Mouse (Mus musculus): Measurements from ENCODE around the gene Vkorc1l1. TPM values are rescaled to one million over a fixed set of nuclear protein-coding genes. Genes with fewer than 3 reads are reported as not detected.

Vkorc1l1 gene
- 14.8 and 19.3 TPM in 2 replicates for polyA plus RNA-seq (2012; rRNA removed)

DNA sequence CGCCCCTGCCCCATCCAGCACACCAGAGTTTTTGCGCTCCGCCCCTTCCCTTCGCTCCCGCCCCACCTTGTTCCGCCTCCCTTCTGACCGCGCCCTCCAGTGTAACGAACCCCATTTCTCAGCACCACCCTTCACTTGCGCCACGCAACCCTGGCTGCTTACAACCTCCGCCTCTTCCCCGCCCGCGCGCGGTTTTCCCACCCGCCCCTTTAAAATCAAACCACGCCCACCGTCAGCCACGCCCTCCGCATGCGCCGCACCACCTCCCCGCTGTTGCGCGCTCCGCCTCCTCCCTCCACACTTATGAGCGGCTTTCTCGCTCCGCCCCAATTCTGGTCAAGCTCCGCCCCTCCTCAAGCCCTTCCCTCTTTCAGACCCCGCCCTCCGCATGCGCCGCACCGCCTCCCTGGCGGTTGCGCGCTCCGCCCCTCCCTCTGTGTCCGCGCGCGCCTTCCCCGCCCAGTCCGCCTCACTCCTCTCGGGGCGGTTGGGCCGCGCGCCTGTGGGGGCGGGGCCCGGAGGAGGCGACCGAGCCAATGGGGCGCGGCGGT is at the start of gene Vkorc1l1:
Vkorc1l1 (plus strand) TSS at position 476 of the 551 bp plus-strand sequence.
- TF ChIP-seq CTCF (conservative IDR thresholded peaks at IDR 0.05; ENCODE audit: insufficient read depth, insufficient read length, low read depth, low read length) (no peak), POLR2A (IDR thresholded peaks at IDR 0.05; ENCODE audit: low read depth, low read length) (no peak)
- H3K4me3 ChIP-seq (ENCODE audit: insufficient read depth, low read depth, low read length) = peak within 1 kb of the TSS; percentile 77
- H3K4me1 ChIP-seq (ENCODE audit: control insufficient read depth, insufficient read depth, low read length) = peaks cover 2% of the 10 kb centered on the region; the same call in 1 of the 2 replicates
- DNase-seq = peak; percentile 98
- no peaks in the 10 kb centered on the region for H3K27me3 ChIP-seq (replicated peaks; ENCODE audit: control insufficient read depth, insufficient read depth, low read length)
- 2% methylated on average over 59 of the region's 59 CpGs for WGBS
- peak within 1 kb of the TSS; percentile 17; the same call in 1 of the 2 replicates for H3K27ac ChIP-seq (ENCODE audit: insufficient read depth, low read depth, low read length)
- no peaks in the 10 kb centered on the region for H3K36me3 ChIP-seq (ENCODE audit: control insufficient read depth, insufficient read depth, low read length)

DNA sequence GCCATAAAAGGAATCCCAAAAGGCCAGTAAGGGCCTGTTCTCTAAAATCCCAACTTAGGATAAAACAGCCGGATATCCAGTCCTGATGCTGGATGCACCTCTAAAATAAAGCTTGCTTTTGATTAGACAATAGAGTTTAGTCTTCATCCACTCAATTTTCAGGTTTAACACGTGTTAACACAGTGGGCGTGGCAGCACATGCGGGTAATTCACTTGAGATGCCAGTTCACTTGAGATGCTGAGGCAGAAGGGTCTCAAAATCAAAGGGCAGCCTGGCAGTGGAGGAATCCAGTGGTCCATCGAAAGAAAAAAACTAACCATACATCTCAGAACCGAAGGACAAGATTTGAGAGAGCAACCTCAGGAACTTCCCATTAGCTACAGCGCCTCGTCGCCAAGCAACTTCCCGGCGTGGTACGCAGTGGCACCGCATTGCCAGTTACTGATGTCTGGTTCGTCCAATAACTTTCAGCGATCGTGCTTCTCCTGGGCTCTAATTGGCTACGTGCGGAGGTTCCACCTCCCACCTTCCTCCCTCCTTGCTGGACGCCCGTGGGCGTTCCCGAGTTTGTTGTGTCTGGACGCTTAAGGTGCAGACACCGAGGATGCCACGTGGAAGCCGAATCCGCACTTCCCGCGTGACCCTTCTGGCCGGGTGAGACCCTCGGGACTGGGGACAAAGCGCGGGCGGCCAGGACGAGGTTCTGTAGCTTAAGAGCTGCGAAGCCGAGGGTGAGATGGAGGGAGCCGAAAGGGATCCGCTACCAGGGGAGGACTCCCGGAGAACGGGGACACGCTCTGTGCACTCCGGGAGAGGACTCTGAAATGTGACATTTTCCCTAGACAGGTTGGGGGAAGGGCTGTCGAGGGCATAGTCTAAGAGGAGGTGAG is 46.3 kb upstream of the Vkorc1l1 start, which contains the start of gene Zbed5:
Zbed5 (plus strand) TSS at position 526 of the 891 bp plus-strand sequence.
- no peaks in the 10 kb centered on the region for H3K27me3 ChIP-seq (replicated peaks; ENCODE audit: control insufficient read depth, insufficient read depth, low read length)
- no peaks in the 10 kb centered on the region for H3K4me1 ChIP-seq (ENCODE audit: control insufficient read depth, insufficient read depth, low read length)
- no peak within 1 kb of the TSS for H3K27ac ChIP-seq (ENCODE audit: insufficient read depth, low read depth, low read length)
- no peak for TF ChIP-seq POLR2A (IDR thresholded peaks at IDR 0.05; ENCODE audit: low read depth, low read length)
- no peak for TF ChIP-seq CTCF (conservative IDR thresholded peaks at IDR 0.05; ENCODE audit: insufficient read depth, insufficient read length, low read depth, low read length)
- H3K36me3 ChIP-seq (ENCODE audit: control insufficient read depth, insufficient read depth, low read length) = no peaks in the 10 kb centered on the region
- peak; percentile 96 for DNase-seq
- H3K4me3 ChIP-seq (ENCODE audit: insufficient read depth, low read depth, low read length) = peak within 1 kb of the TSS; percentile 67
- 2% methylated on average over 44 of the region's 44 CpGs for WGBS

DNA sequence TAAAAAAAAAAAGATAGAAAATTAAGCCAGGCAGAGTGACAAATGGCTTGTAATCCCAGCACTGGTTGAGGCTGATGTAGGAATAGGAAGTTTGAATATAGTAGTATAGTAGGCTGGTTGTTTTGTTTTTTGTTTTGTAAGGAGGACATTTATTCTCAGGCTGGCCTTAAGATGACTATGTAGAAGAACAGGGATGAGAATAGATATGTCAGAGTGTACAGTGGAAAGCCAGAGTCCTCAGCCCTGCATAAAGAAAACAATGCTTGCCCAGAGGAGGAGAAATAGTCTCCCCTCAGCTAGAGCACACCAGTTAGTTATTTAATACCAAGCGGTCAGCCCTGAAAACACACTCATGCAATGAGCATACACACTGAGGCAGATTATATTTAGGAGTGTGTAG is 43.3 kb upstream of the Vkorc1l1 start, which contains the start of gene Phkg1:
Phkg1 (minus strand) TSS at position 101 of the 400 bp plus-strand sequence.
- H3K27ac ChIP-seq (ENCODE audit: insufficient read depth, low read depth, low read length) = no peak within 1 kb of the TSS
- TF ChIP-seq CTCF (conservative IDR thresholded peaks at IDR 0.05; ENCODE audit: insufficient read depth, insufficient read length, low read depth, low read length) = no peak
- no peak for TF ChIP-seq POLR2A (IDR thresholded peaks at IDR 0.05; ENCODE audit: low read depth, low read length)
- no peaks in the 10 kb centered on the region for H3K36me3 ChIP-seq (ENCODE audit: control insufficient read depth, insufficient read depth, low read length)
- no peak for DNase-seq
- H3K4me3 ChIP-seq (ENCODE audit: insufficient read depth, low read depth, low read length) = no peak within 1 kb of the TSS
- H3K27me3 ChIP-seq (replicated peaks; ENCODE audit: control insufficient read depth, insufficient read depth, low read length) = no peaks in the 10 kb centered on the region
- WGBS = 89% methylated on average over 1 of the region's 1 CpGs
- H3K4me1 ChIP-seq (ENCODE audit: control insufficient read depth, insufficient read depth, low read length) = no peaks in the 10 kb centered on the region

DNA sequence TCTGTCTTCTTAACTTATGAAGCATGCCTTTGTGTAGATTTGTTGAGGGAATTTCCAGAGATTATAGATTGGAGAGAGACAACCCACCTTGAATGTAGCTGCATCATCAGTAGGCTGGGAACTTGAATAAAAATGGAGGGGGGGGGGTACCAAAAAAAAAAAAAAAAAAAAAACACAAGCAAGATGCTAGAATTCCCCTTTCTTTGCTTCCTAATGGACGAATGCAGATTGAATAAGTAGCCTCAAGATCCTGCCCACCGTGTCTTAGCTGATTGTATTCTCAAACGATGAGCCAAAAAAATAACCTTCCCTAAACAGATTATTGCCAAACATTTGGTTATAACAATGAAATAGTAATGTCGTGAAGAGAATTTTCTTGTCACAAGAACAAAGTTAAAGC is 34.0 kb upstream of the Vkorc1l1 start:
- DNase-seq = no peak
- Histone ChIP-seq H3K4me3 (ENCODE audit: insufficient read depth, low read depth, low read length) (no peak overlapping the region), H3K27ac (ENCODE audit: insufficient read depth, low read depth, low read length) (no peak overlapping the region), H3K36me3 (ENCODE audit: control insufficient read depth, insufficient read depth, low read length) (no peaks in the 10 kb centered on the region), H3K4me1 (ENCODE audit: control insufficient read depth, insufficient read depth, low read length) (no peaks in the 10 kb centered on the region; the same call in 1 of the 2 replicates), H3K27me3 (replicated peaks; ENCODE audit: control insufficient read depth, insufficient read depth, low read length) (no peaks in the 10 kb centered on the region)
- WGBS = 22% methylated on average over 4 of the region's 4 CpGs
- TF ChIP-seq POLR2A (IDR thresholded peaks at IDR 0.05; ENCODE audit: low read depth, low read length) (no peak), CTCF (conservative IDR thresholded peaks at IDR 0.05; ENCODE audit: insufficient read depth, insufficient read length, low read depth, low read length) (no peak)

DNA sequence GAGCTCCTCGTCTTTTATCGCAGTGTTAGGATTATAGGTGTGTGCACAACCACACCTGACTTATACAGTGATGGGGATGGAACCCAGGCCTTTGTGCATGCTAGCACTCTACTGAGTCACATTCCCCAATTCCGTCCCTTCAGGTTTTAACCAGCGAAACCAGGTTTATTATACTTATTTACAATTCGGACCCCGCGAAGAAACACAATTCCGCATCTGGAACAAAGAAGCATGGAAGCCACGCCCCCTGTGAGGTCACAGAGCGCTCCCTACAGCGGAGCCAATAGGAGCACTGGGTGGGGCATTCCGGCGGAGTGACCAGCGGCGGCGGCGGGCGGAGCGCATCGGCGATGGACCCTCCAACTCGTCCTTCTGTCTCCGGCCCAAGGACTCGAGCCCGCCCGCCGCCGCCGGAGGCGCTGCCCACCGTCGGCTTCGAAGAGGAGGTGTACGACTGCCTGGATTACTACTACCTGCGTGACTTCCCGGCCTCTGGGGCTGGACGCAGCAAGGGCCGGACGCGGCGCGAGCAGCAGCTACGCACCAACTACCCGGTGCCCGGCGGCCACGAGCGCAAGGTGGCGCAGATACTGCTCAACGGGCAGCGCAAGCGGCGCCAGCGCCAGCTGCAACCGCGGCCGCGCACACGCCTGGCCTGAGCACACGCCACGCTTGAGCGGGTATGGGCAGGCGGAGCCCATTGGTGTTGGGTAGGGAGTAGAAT is 33.4 kb upstream of the Vkorc1l1 start, which contains the start of gene Nupr1l:
Nupr1l (plus strand) TSS at position 299 of the 724 bp plus-strand sequence.
- no peaks in the 10 kb centered on the region for H3K36me3 ChIP-seq (ENCODE audit: control insufficient read depth, insufficient read depth, low read length)
- DNase-seq = peak; percentile 95
- WGBS = under 1% methylated on average over 63 of the region's 63 CpGs

DNA sequence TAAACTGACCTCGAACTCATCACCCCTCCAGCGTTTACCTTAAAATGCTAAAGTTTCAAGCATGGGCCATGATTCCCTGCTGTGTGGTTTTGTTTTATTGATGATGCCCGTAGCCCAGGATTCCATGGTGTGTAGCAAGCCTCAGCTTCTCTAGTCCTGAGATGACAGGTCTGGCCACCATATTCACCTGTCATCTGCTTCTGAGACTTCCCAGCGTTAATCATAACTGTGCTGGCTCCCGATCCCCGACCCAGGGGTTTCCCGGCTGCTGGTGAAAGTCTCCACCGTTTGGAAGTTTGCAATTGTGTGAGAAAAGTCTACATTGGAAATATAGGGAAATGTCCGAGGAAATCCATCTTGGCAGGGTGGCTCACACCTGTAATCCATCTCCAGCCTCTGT is 32.6 kb upstream of the Vkorc1l1 start:
- H3K4me3 ChIP-seq (ENCODE audit: insufficient read depth, low read depth, low read length) = no peak overlapping the region; the same call in 1 of the 2 replicates
- no peaks in the 10 kb centered on the region for H3K36me3 ChIP-seq (ENCODE audit: control insufficient read depth, insufficient read depth, low read length)
- no peak for DNase-seq
- 74% methylated on average over 9 of the region's 9 CpGs for WGBS
- no peak overlapping the region for H3K27ac ChIP-seq (ENCODE audit: insufficient read depth, low read depth, low read length)
- TF ChIP-seq CTCF (conservative IDR thresholded peaks at IDR 0.05; ENCODE audit: insufficient read depth, insufficient read length, low read depth, low read length) = no peak
- TF ChIP-seq POLR2A (IDR thresholded peaks at IDR 0.05; ENCODE audit: low read depth, low read length) = no peak
- H3K27me3 ChIP-seq (replicated peaks; ENCODE audit: control insufficient read depth, insufficient read depth, low read length) = no peaks in the 10 kb centered on the region
- H3K4me1 ChIP-seq (ENCODE audit: control insufficient read depth, insufficient read depth, low read length) = no peaks in the 10 kb centered on the region; the same call in 1 of the 2 replicates

More for the DNA sequence above, 33.4 kb upstream of the Vkorc1l1 start, which contains the start of gene Nupr1l:
- TF ChIP-seq POLR2A (IDR thresholded peaks at IDR 0.05; ENCODE audit: low read depth, low read length) = no peak
- 0 out of 2 replicates have a peak, but pooled peaks have one; percentile 9 for TF ChIP-seq CTCF (conservative IDR thresholded peaks at IDR 0.05; ENCODE audit: insufficient read depth, insufficient read length, low read depth, low read length)
- Histone ChIP-seq H3K27ac (ENCODE audit: insufficient read depth, low read depth, low read length) (peak within 1 kb of the TSS; percentile 92), H3K27me3 (replicated peaks; ENCODE audit: control insufficient read depth, insufficient read depth, low read length) (no peaks in the 10 kb centered on the region), H3K4me3 (ENCODE audit: insufficient read depth, low read depth, low read length) (peak within 1 kb of the TSS; percentile 90), H3K4me1 (ENCODE audit: control insufficient read depth, insufficient read depth, low read length) (no peaks in the 10 kb centered on the region; the same call in 1 of the 2 replicates)

All from kidney, adult 2 months (tissue).